Mouse (Mus musculus): Measurements from ENCODE around the gene Eif4e2. TPM values are rescaled to one million over a fixed set of nuclear protein-coding genes. Genes with fewer than 3 reads are reported as not detected.

Gene Eif4e2
- polyA plus RNA-seq, 1 experiment from 2014 or later = 176 TPM

DNA sequence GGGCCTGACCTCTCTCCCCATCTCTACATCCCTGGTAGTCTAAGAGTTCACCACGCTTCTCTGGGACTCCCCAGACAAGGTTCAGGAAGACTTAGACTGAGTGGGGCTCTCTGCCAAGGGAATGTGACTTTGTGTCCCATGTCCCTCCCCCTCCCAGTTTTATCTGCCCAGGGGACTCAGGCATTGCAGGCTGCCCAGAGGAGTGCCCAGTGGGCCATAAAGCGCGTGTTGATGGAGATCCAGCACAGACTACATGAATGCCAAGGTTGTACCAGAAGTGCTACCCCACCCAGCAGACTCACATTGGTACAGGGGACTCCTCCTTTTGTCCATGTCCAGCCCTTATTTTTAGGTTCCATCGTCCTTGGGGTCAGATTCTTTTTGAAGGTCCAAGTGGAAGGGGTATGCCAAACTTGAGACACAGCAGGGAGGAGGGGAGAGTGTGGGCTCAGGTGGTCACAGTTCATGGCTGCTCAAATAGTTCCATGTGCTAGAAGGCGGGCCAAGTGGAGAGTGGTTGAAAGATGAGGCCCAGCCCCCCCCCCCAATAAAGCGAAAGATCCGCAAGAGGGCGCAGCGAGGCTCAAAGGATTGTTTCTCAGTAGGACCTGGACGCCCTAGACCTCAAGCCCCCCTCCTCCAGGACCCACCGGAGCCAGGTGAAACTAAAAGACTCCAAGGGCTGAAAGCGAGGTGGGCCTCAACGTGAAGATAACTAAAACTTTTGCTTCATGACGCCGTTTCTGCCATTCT is 29.5 kb upstream of the Eif4e2 start:
- Histone ChIP-seq H3K4me2 (no peak overlapping the region), H3K9ac (no peak overlapping the region), H3K4me1 (peaks cover 25% of the 10 kb centered on the region), H3K9me3 (no peaks in the 10 kb centered on the region), H3K27me3 (peaks cover 84% of the 10 kb centered on the region), H3K27ac (no peak overlapping the region), H3K36me3 (no peaks in the 10 kb centered on the region), H3K4me3 (no peak overlapping the region; the same call in 1 of the 2 replicates)
- no peak for ATAC-seq (ENCODE audit: insufficient number of reproducible peaks, low FRiP score, low TSS enrichment, low read depth)
- 30% methylated on average over 15 of the region's 15 CpGs for WGBS

- ATAC-seq (ENCODE audit: insufficient number of reproducible peaks, low FRiP score, low TSS enrichment, low read depth) = no peak
- 8% methylated on average over 20 of the region's 20 CpGs for WGBS
- Histone ChIP-seq H3K4me1 (peaks cover 25% of the 10 kb centered on the region), H3K27me3 (peaks cover 85% of the 10 kb centered on the region), H3K4me3 (no peak overlapping the region; the same call in 1 of the 2 replicates), H3K4me2 (0 out of 2 replicates have a peak overlapping the region, but pooled peaks have one; percentile 19), H3K36me3 (no peaks in the 10 kb centered on the region), H3K9me3 (no peaks in the 10 kb centered on the region), H3K27ac (no peak overlapping the region), H3K9ac (no peak overlapping the region)
Measured at GRCm38 (mm10) chr1:87184751-87185139, 29.0 kb upstream of the Eif4e2 start.

GRCm38 (mm10) chr1:87185526-87185925 is 28.2 kb upstream of the Eif4e2 start:
- ATAC-seq (ENCODE audit: insufficient number of reproducible peaks, low FRiP score, low TSS enrichment, low read depth) = no peak
- 20% methylated on average over 13 of the region's 13 CpGs for WGBS
- peaks cover 25% of the 10 kb centered on the region for H3K4me1 ChIP-seq
- no peak overlapping the region for H3K4me3 ChIP-seq
- H3K4me2 ChIP-seq = no peak overlapping the region
- peaks cover 80% of the 10 kb centered on the region for H3K27me3 ChIP-seq
- no peaks in the 10 kb centered on the region for H3K36me3 ChIP-seq
- no peak overlapping the region for H3K9ac ChIP-seq
- H3K9me3 ChIP-seq = no peaks in the 10 kb centered on the region
- no peak overlapping the region for H3K27ac ChIP-seq

- Histone ChIP-seq H3K27me3 (peaks cover 71% of the 10 kb centered on the region), H3K27ac (no peak overlapping the region), H3K4me1 (peaks cover 25% of the 10 kb centered on the region), H3K36me3 (no peaks in the 10 kb centered on the region), H3K9me3 (no peaks in the 10 kb centered on the region), H3K9ac (peak overlapping the region; percentile 33), H3K4me2 (peak overlapping the region; percentile 94), H3K4me3 (peak overlapping the region; percentile 54)
- 2% methylated on average over 53 of the region's 54 CpGs for WGBS
- peak; percentile 30; the same call in 1 of the 2 replicates for ATAC-seq (ENCODE audit: insufficient number of reproducible peaks, low FRiP score, low TSS enrichment, low read depth)
Measured at GRCm38 (mm10) chr1:87186261-87187036, 27.3 kb upstream of the Eif4e2 start.

DNA sequence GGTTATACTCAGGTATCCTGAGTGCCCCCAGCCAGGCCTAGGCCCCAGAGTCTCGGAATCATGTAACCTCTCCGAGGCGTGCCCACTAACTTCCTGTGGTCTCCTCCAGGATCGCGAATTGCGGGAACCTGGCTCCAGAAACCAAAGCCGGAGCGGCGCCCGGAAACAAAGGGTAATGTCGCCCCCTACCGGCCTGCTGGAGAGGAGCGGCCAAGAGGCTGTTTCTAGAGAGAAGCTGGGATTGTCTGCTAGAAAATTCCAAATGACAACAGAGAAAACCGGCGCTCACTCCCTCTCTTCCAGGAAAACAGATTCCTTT is 26.7 kb upstream of the Eif4e2 start:
- peak overlapping the region; percentile 33 for H3K9ac ChIP-seq
- H3K4me3 ChIP-seq = peak overlapping the region; percentile 54
- WGBS = 0% methylated on average over 15 of the region's 15 CpGs
- peak overlapping the region; percentile 94 for H3K4me2 ChIP-seq
- peaks cover 67% of the 10 kb centered on the region for H3K27me3 ChIP-seq
- no peaks in the 10 kb centered on the region for H3K9me3 ChIP-seq
- H3K4me1 ChIP-seq = peaks cover 25% of the 10 kb centered on the region
- no peak for ATAC-seq (ENCODE audit: insufficient number of reproducible peaks, low FRiP score, low TSS enrichment, low read depth)
- H3K36me3 ChIP-seq = no peaks in the 10 kb centered on the region
- H3K27ac ChIP-seq = no peak overlapping the region

DNA sequence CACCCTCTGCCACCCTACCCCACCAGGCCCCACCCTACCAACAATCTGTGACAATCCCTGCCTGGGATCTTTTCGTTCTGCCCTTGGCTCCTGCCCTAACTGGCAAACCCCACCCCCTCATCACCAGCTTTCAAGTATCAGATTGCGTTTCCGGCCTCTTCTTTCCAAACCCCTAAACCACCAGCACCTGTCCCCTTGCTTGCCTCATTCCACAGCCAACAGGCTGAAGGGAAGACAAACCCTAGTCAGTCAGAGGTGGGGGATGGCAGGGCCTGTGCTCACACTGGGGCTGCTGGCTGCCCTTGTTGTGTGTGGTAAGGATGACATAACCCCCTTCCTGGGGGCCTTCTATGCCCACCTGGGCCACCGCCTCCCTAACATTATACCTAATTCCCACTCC is 23.3 kb upstream of the Eif4e2 start, which contains the start of gene Chrnd:
TSS of gene Chrnd (plus strand) at position 179 of the 400 bp plus-strand sequence.
- H3K4me2 ChIP-seq = no peak within 1 kb of the TSS
- peak; percentile 45; the same call in 1 of the 2 replicates for ATAC-seq (ENCODE audit: insufficient number of reproducible peaks, low FRiP score, low TSS enrichment, low read depth)
- H3K27ac ChIP-seq = no peak within 1 kb of the TSS

DNA sequence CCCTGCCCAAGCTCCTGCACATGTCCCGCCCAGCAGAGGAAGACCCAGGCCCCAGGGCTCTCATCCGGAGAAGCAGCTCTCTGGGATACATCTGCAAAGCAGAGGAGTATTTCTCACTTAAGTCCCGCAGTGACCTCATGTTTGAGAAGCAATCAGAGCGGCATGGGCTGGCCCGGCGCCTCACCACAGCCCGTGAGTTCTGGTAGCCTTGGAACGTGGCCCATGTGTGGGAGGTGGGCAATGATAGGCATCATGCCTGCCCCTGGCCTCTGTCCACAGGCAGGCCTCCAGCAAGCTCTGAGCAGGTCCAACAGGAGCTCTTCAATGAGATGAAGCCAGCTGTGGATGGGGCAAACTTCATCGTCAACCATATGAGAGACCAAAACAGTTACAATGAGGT is 16.4 kb upstream of the Eif4e2 start:
- Histone ChIP-seq H3K27me3 (0 out of 2 replicates have a peak, but pooled peaks cover 8% of the 10 kb centered on the region), H3K4me1 (no peaks in the 10 kb centered on the region), H3K9me3 (no peaks in the 10 kb centered on the region), H3K27ac (no peak overlapping the region), H3K4me3 (no peak overlapping the region), H3K4me2 (no peak overlapping the region), H3K36me3 (no peaks in the 10 kb centered on the region), H3K9ac (no peak overlapping the region)
- WGBS = 79% methylated on average over 9 of the region's 9 CpGs
- no peak for ATAC-seq (ENCODE audit: insufficient number of reproducible peaks, low FRiP score, low TSS enrichment, low read depth)

More for the DNA sequence above, 23.3 kb upstream of the Eif4e2 start, which contains the start of gene Chrnd:
- H3K27me3 ChIP-seq = peaks cover 35% of the 10 kb centered on the region
- no peaks in the 10 kb centered on the region for H3K9me3 ChIP-seq
- 18% methylated on average over 4 of the region's 4 CpGs for WGBS
- no peak within 1 kb of the TSS for H3K9ac ChIP-seq
- H3K4me1 ChIP-seq = peaks cover 14% of the 10 kb centered on the region
- no peak within 1 kb of the TSS for H3K4me3 ChIP-seq
- no peaks in the 10 kb centered on the region for H3K36me3 ChIP-seq

DNA sequence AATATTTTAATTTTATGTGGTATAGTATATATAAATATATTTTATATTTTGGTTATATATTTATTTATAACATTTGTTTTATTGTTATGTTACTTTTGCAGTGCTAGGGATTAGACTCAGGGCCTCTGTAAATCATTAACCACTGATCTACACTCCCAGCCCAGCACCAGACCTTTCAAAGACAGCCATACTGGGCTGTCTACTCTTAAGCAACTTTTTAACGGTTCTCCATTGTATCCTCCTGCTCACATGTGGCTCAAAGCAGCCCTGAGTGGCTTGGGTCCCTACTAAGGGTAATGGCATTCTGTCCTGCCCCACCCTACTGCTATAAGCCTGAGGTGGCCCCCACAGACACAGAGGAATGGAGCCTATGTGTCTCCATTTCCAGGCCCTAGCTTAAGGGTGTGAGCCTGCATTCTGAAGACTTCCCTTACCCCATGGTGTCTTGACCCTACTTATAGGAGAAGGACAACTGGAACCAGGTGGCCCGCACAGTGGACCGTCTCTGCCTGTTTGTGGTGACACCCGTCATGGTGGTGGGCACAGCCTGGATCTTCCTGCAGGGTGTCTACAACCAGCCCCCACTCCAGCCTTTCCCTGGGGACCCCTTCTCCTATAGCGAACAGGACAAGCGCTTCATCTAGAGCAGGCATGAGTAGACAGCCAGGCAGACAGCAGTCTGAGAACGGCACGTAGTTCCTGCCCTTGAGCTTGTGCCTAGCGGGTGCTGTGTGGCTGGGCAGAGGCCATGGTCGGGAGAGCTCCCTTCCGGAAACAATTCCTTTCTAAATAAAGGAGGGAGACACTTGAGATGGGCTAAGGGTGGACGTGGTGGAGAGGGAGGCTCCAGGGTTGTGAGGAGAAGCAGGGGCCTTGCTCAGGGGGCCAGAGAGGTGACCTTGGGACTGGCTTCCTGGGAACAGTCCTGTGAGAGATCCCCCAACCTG is 15.3 kb upstream of the Eif4e2 start:
- H3K4me3 ChIP-seq = no peak overlapping the region
- H3K27ac ChIP-seq = no peak overlapping the region
- H3K9ac ChIP-seq = no peak overlapping the region
- H3K36me3 ChIP-seq = no peaks in the 10 kb centered on the region
- H3K4me2 ChIP-seq = no peak overlapping the region
- no peak for ATAC-seq (ENCODE audit: insufficient number of reproducible peaks, low FRiP score, low TSS enrichment, low read depth)
- WGBS = 71% methylated on average over 12 of the region's 12 CpGs
- no peaks in the 10 kb centered on the region for H3K4me1 ChIP-seq
- no peaks in the 10 kb centered on the region for H3K9me3 ChIP-seq
- 0 out of 2 replicates have a peak, but pooled peaks cover 7% of the 10 kb centered on the region for H3K27me3 ChIP-seq

- H3K4me2 ChIP-seq = no peak overlapping the region
- no peaks in the 10 kb centered on the region for H3K36me3 ChIP-seq
- no peaks in the 10 kb centered on the region for H3K9me3 ChIP-seq
- no peak overlapping the region for H3K4me3 ChIP-seq
- H3K27me3 ChIP-seq = peaks cover 16% of the 10 kb centered on the region
- H3K4me1 ChIP-seq = 0 out of 2 replicates have a peak, but pooled peaks cover 2% of the 10 kb centered on the region
- no peak overlapping the region for H3K9ac ChIP-seq
- H3K27ac ChIP-seq = no peak overlapping the region
- WGBS = 51% methylated on average over 2 of the region's 2 CpGs
- no peak for ATAC-seq (ENCODE audit: insufficient number of reproducible peaks, low FRiP score, low TSS enrichment, low read depth)
Measured at GRCm38 (mm10) chr1:87200811-87201210, 12.9 kb upstream of the Eif4e2 start.

DNA sequence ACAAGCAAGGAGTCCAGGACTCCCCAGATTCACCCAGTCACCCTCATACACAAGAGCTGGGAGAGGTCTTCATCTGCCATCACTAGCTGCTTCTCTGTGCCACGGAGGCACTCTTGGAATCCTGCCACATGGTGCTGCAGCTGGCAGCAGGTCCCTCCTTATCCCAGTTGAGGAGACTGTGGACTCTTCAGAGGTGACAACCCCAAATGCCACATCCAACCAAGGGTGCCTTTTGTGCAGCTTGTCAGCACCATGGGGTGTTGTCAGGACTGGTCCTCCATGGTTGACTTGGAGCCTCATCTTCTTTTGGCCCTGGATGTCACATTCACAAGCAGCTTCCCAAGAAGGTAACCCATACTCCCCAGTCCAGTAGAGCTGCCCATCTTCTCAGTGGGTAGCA is 11.9 kb upstream of the Eif4e2 start:
- Histone ChIP-seq H3K4me1 (0 out of 2 replicates have a peak, but pooled peaks cover 7% of the 10 kb centered on the region), H3K36me3 (no peaks in the 10 kb centered on the region), H3K9ac (no peak overlapping the region), H3K4me3 (no peak overlapping the region), H3K27me3 (peaks cover 26% of the 10 kb centered on the region), H3K9me3 (no peaks in the 10 kb centered on the region), H3K4me2 (no peak overlapping the region), H3K27ac (no peak overlapping the region)
- 57% methylated on average over 1 of the region's 1 CpGs for WGBS
- ATAC-seq (ENCODE audit: insufficient number of reproducible peaks, low FRiP score, low TSS enrichment, low read depth) = no peak

- no peak overlapping the region for H3K27ac ChIP-seq
- ATAC-seq (ENCODE audit: insufficient number of reproducible peaks, low FRiP score, low TSS enrichment, low read depth) = no peak
- 77% methylated on average over 5 of the region's 5 CpGs for WGBS
Measured at GRCm38 (mm10) chr1:87203779-87204178, 9.9 kb upstream of the Eif4e2 start.

More at GRCm38 (mm10) chr1:87203779-87204178, 9.9 kb upstream of the Eif4e2 start:
- Histone ChIP-seq H3K4me1 (0 out of 2 replicates have a peak, but pooled peaks cover 7% of the 10 kb centered on the region), H3K36me3 (no peaks in the 10 kb centered on the region), H3K4me3 (no peak overlapping the region), H3K27me3 (peaks cover 39% of the 10 kb centered on the region), H3K4me2 (no peak overlapping the region), H3K9me3 (no peaks in the 10 kb centered on the region), H3K9ac (no peak overlapping the region)

All from limb, embryonic 15.5 days (tissue).